Mouse (Mus musculus): ENCODE measurements around the gene Gal3st2c.
"Not testable (repeated sequence)": the region's sequence is repeated elsewhere in the genome, so short reads cannot be mapped to it uniquely, and the experiment has no call there.

The Gal3st2c gene

GRCm38 (mm10) chr1:94046544-94046943, 56.2 kb downstream of the Gal3st2c start:
- no peak for DNase-seq (ENCODE audit: low spot score)

- no peak for DNase-seq (ENCODE audit: low spot score)
Measured at GRCm38 (mm10) chr1:94051104-94051503, 60.8 kb downstream of the Gal3st2c start.

- DNase-seq (ENCODE audit: low spot score), result no peak
Measured at GRCm38 (mm10) chr1:94052373-94052772, 62.1 kb downstream of the Gal3st2c start, which contains the start of gene Pdcd1. Gene Pdcd1 (minus strand): TSS chr1:94052553.

GRCm38 (mm10) chr1:94053530-94054216, 63.4 kb downstream of the Gal3st2c start:
- DNase-seq (ENCODE audit: low spot score), result no peak

GRCm38 (mm10) chr1:94054481-94054880, 64.2 kb downstream of the Gal3st2c start:
- DNase-seq (ENCODE audit: low spot score), result no peak

- no peak for DNase-seq (ENCODE audit: low spot score)
Measured at GRCm38 (mm10) chr1:94055966-94056365, 65.7 kb downstream of the Gal3st2c start.

- no peak for DNase-seq (ENCODE audit: low spot score)
Measured at GRCm38 (mm10) chr1:94057401-94057800, 67.1 kb downstream of the Gal3st2c start.

- not testable (repeated sequence) for DNase-seq (ENCODE audit: low spot score)
Measured at GRCm38 (mm10) chr1:94058281-94058680, 68.0 kb downstream of the Gal3st2c start.
